Mouse (Mus musculus) midbrain, embryonic 11.5 days (tissue): ENCODE measurements at regions not wholly inside any gene's neighbourhood (a gene's known extent, or its start where the extent isn't known, plus 50 kb on each side); places are given as distances from the start of the nearest gene placed in this dataset.

Experiments
- ATAC-seq: fragments of 200-750 bp; cut with Nextera tagmentation; 2 replicates; pipeline ENCODE4 v1.8.0; 2017; ENCODE audit warnings: moderate TSS enrichment, moderate library complexity; ENCODE audit not compliant: low FRiP score
- DNase-seq: peaks from one replicate; pipeline ENCODE4 v3.0.0; 2015; ENCODE audit warnings: low spot score; ENCODE audit errors: missing footprints
- H3K27ac ChIP-seq: fragments of 300-500 bp; sonication (generic); 2 replicates; pipeline ENCODE4 v1.5.1; 2014; ENCODE audit warnings: low read depth, low read length
- H3K27me3 ChIP-seq: fragments of 300-500 bp; sonication (generic); 2 replicates; pipeline ENCODE4 v1.6.1; 2014; ENCODE audit warnings: mild to moderate bottlenecking, low read length, moderate library complexity, mixed read lengths; ENCODE audit not compliant: control insufficient read depth, insufficient read depth
- H3K36me3 ChIP-seq: fragments of 300-500 bp; sonication (generic); 2 replicates; pipeline ENCODE4 v1.6.1; 2014; ENCODE audit warnings: mild to moderate bottlenecking, low read length, moderate library complexity, mixed read lengths; ENCODE audit not compliant: control insufficient read depth, insufficient read depth
- H3K4me1 ChIP-seq: fragments of 300-500 bp; sonication (generic); 2 replicates; pipeline ENCODE4 v1.6.1; 2014; ENCODE audit warnings: low read length; ENCODE audit not compliant: control insufficient read depth, insufficient read depth
- H3K4me2 ChIP-seq: fragments of 300-500 bp; sonication (generic); 2 replicates; pipeline ENCODE4 v1.6.1; 2014; ENCODE audit warnings: mild to moderate bottlenecking, moderate library complexity
- H3K4me3 ChIP-seq: fragments of 300-500 bp; sonication (generic); 2 replicates; pipeline ENCODE4 v1.5.1; 2014; ENCODE audit warnings: low read depth, low read length
- H3K9ac ChIP-seq: fragments of 300-500 bp; sonication (generic); 2 replicates; pipeline ENCODE4 v1.6.1; 2014; ENCODE audit warnings: low read length
- H3K9me3 ChIP-seq: fragments of 300-500 bp; sonication (generic); 2 replicates; pipeline ENCODE4 v1.6.1; 2016; ENCODE audit warnings: low read length; ENCODE audit not compliant: control insufficient read depth
- WGBS: fragments of 180-500 bp; shearing (Covaris S2); extraction: QIAGEN DNeasy Blood & Tissue Kit; methylation state at CpG from one replicate; pipeline ENCODE4 v1.1.7; 2014; 5-methylcytosine and 5-hydroxymethylcytosine counted together

DNA sequence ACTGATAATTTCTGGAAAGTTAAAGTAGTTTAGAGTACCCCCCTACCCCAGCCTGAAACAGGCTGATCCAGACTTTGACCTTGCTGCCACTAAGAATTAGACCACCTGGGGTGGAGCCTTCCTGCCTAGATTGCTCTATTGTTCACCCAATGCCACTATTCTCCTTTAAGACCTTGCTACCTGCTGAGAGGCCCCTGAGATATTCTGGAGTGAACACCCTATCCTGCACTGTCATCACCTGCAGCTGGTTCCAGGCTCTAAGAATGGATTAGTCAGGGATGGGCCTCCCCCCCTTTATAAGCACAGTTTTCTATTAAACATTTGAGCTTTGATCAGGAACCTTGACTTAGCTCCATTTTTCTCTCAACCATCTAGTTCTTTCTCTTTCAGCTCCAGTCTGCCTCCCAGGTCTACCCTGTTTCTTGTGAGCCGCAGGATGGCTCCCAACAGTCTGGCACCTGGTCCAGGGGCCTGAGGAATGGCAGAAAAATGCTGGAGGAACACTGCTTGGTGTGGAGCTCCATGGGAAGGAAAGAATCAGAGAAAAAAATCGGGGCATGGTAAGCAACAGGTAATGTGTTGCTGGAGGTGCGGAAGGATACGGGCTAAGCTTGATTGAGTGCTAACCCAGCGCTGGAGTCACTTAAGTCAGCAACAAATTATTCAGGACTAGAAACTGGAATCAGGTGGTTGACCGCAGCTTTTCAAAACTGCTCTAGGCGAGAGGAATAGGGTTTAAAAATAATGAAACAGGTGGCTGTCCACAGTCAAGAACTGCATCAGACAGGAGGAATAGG, 1073.7 kb upstream of the Gje1 start:
- Histone ChIP-seq H3K36me3 (no peaks in the 10 kb centered on the region), H3K27ac (no peak overlapping the region), H3K4me1 (no peaks in the 10 kb centered on the region), H3K9ac (no peak overlapping the region), H3K27me3 (no peaks in the 10 kb centered on the region), H3K9me3 (no peaks in the 10 kb centered on the region), H3K4me2 (no peak overlapping the region), H3K4me3 (no peak overlapping the region)
- WGBS: 31% methylated on average over 7 of the region's 7 CpGs
- ATAC-seq (peak; percentile 50; the same call in 1 of the 2 replicates), DNase-seq (peak; percentile 79)

DNA sequence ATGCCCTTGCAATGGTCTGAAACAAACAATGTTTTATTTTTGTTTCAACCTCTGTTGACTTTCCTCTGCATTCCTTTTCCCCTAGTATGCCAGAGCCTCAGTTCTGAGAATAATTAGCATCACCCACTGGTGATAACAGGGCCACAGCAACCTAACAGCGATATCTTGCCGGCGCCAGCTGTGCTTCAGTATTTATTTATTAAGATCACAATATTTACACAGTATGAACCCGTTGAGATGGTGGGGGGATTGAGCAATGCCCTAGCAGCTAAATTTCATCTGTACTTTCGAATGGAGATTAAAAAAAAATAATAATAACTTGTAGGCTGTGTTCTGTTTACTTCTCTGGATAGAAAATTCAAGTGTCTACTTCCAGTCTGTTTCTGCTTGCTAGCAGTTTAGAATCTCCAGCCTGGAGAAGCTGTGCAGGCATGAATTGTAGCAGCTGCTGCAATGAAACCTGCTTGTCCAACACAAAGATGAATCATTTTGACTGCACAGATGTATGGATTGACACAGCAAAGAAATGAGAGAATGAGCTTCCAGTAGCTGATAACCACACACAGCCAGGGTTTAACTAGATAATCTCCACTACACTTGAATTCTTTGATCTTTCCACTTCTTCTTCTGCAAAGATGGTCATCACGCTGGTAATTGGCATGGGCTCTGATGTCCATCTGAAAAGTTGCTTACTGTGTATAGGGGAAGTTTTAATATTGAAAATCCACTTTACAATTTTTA, 1042.1 kb upstream of the Gje1 start:
- Histone ChIP-seq H3K4me3 (no peak overlapping the region), H3K36me3 (no peaks in the 10 kb centered on the region), H3K4me2 (no peak overlapping the region), H3K27ac (no peak overlapping the region), H3K4me1 (no peaks in the 10 kb centered on the region), H3K9ac (no peak overlapping the region), H3K9me3 (no peaks in the 10 kb centered on the region), H3K27me3 (no peaks in the 10 kb centered on the region)
- DNase-seq (no peak), ATAC-seq (peak; percentile 54; the same call in 1 of the 2 replicates)
- WGBS: 67% methylated on average over 6 of the region's 6 CpGs

DNA sequence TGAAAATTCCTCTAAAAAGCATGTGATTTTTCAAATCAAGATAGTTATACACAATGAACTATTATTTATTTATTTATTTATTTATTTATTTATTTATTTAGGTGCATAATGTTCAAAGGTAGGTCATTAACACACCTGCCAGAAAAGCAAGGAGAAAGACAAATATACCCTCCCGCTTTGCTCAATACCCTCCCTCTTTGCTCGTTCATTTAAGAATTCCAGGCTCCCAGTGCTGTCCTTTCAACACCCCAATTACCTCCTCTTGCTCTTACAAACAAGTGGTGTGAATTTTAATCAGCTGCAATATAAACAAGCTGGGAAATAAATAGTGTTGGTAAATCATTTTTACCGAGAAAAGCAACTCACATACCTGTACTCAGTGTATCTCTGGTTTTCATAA, 1041.6 kb upstream of the Gje1 start:
- no peak overlapping the region for H3K4me3 ChIP-seq
- H3K4me2 ChIP-seq: no peak overlapping the region
- WGBS: 60% methylated on average over 3 of the region's 3 CpGs
- no peaks in the 10 kb centered on the region for H3K27me3 ChIP-seq
- H3K27ac ChIP-seq: no peak overlapping the region
- no peak for DNase-seq
- H3K36me3 ChIP-seq: no peaks in the 10 kb centered on the region
- no peak for ATAC-seq
- H3K9ac ChIP-seq: no peak overlapping the region
- H3K9me3 ChIP-seq: no peaks in the 10 kb centered on the region
- no peaks in the 10 kb centered on the region for H3K4me1 ChIP-seq

DNA sequence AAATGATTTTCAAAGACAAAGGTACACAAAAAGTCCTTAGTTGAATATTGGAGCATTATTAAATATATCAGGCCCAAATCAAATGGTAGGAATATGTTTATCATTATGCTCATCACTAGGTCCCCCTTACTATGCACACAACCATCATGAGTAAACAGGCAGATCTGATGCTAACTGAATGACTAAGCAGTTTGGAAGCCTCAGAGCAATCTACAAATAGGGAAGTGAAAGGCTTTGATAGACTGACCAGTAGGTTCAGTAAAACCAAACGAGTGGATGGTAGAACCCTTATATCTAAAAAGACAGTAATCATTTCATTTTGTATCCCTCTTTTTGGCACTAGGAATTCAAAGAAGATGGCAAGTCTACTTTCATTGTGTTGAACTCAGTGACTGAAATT, 1039.5 kb upstream of the Gje1 start:
- H3K27ac ChIP-seq: no peak overlapping the region
- WGBS: 44% methylated on average over 1 of the region's 1 CpGs
- no peak overlapping the region for H3K4me2 ChIP-seq
- DNase-seq (no peak), ATAC-seq (no peak)
- no peaks in the 10 kb centered on the region for H3K36me3 ChIP-seq
- H3K4me3 ChIP-seq: no peak overlapping the region
- no peaks in the 10 kb centered on the region for H3K9me3 ChIP-seq
- no peaks in the 10 kb centered on the region for H3K27me3 ChIP-seq
- H3K9ac ChIP-seq: no peak overlapping the region
- H3K4me1 ChIP-seq: no peaks in the 10 kb centered on the region

DNA sequence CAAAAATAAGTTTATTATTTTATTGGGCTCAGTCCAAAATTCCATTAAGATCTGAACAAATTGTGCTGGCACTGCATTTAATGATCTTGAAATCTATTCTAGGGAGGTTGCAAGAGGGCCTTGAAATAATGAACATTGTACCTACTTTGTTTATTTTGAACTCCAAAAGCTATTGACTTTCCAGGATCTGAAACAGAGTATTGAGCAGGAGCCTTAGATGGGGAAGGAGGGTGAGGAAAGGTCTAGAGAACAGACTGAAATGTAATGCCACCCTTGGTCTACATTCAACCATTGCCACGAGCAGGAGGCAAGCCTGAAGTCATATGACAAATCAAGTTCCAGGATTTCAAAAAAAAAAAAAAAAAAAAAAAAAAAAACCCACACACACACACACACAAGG, 1028.9 kb upstream of the Gje1 start:
- H3K36me3 ChIP-seq: no peaks in the 10 kb centered on the region
- H3K4me1 ChIP-seq: no peaks in the 10 kb centered on the region
- no peaks in the 10 kb centered on the region for H3K9me3 ChIP-seq
- H3K4me3 ChIP-seq: no peak overlapping the region
- 76% methylated on average over 1 of the region's 1 CpGs for WGBS
- no peak overlapping the region for H3K9ac ChIP-seq
- H3K27ac ChIP-seq: no peak overlapping the region
- no peaks in the 10 kb centered on the region for H3K27me3 ChIP-seq
- DNase-seq (no peak), ATAC-seq (no peak)
- H3K4me2 ChIP-seq: no peak overlapping the region

DNA sequence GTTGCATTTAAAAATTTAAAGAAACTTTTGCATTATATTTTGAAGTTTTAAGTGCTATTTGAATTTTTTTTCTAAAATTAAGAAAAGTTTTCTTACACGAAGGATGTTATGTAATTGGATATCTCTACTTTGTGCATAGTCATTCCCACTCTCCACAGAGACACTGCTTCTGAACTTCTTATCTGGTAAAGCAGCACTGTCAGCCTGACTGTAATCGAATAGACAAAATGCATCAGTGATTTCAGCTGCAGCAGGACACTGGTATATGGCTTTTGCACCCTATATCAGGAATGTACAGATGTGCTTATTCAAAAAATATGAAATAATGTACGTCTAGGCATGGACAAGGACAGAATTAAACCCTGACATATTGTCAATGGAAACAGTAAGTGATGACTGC, 1020.6 kb upstream of the Gje1 start:
- Histone ChIP-seq H3K27ac (no peak overlapping the region), H3K4me3 (no peak overlapping the region), H3K36me3 (no peaks in the 10 kb centered on the region), H3K4me1 (no peaks in the 10 kb centered on the region), H3K9me3 (no peaks in the 10 kb centered on the region), H3K4me2 (no peak overlapping the region), H3K9ac (no peak overlapping the region), H3K27me3 (no peaks in the 10 kb centered on the region)
- ATAC-seq: no peak
- DNase-seq: no peak
- 87% methylated on average over 3 of the region's 3 CpGs for WGBS

DNA sequence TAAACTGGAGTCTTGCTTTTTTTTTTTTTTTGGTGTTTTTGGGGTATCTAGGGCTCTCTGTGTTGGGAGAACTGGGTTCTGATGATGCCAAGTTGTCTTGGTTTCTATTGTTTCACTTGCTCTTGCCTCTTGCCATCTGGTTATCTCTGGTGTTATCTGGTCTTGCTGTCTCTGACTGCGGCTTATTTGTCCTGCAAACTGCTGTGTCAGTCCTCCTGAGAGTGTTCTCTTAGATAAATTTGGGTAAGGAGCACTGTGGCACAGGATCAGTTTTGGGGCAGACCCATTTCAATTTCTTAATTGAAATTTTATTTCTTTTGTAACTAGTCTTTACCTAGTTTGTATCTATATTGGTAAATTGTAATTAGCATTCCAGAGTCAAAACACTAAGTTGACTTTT, 1013.3 kb upstream of the Gje1 start:
- H3K9me3 ChIP-seq: no peaks in the 10 kb centered on the region
- H3K4me2 ChIP-seq: no peak overlapping the region
- H3K27ac ChIP-seq: no peak overlapping the region
- DNase-seq: no peak
- H3K4me3 ChIP-seq: no peak overlapping the region
- WGBS: 87% methylated on average over 1 of the region's 1 CpGs
- ATAC-seq: no peak
- no peak overlapping the region for H3K9ac ChIP-seq
- no peaks in the 10 kb centered on the region for H3K36me3 ChIP-seq
- no peaks in the 10 kb centered on the region for H3K4me1 ChIP-seq
- H3K27me3 ChIP-seq: no peaks in the 10 kb centered on the region

DNA sequence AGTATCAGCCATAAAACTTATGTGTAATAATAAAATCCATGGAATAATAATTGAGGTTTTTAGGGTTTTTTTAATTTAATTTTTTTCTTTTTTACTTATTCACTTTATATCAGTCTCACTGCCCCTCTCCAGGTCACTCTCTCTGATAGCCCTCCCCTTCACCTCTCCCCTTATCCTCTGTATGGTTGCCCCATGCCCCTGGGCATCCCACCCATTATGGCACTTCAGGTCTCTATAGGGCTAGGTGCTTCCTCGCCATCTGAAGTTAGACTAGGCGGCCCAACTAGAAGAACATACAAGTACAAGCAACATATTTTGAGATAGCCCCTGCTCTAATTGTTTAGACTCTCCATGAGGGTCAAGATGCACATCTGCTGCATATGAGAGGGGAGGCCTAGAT, 979.9 kb upstream of the Gje1 start:
- WGBS: 92% methylated on average over 2 of the region's 2 CpGs
- DNase-seq: no peak
- Histone ChIP-seq H3K4me1 (no peaks in the 10 kb centered on the region), H3K27ac (no peak overlapping the region), H3K9ac (no peak overlapping the region), H3K27me3 (no peaks in the 10 kb centered on the region), H3K4me2 (no peak overlapping the region), H3K9me3 (no peaks in the 10 kb centered on the region), H3K36me3 (no peaks in the 10 kb centered on the region), H3K4me3 (no peak overlapping the region)
- ATAC-seq: no peak

DNA sequence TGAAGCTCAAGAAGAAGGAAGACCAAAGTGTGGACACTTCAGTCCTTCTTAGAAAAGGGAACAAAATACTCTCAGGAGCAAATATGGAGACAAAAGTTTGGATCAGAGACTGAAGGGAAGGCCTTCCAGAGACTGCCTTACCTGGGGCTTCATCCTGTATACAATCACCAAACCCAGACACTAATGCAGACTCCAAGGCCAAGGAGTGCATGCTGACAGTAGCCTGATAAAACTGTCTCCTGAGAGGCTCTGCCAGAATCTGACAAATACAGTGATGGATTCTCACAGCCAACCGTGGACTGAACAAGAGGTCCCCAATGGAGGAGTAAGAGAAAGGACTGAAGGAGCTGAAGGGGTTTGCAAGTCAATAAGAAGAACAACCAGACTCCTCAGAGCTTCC, 979.0 kb upstream of the Gje1 start:
- no peak overlapping the region for H3K4me3 ChIP-seq
- 100% methylated on average over 1 of the region's 1 CpGs for WGBS
- H3K4me1 ChIP-seq: no peaks in the 10 kb centered on the region
- ATAC-seq: no peak
- no peaks in the 10 kb centered on the region for H3K36me3 ChIP-seq
- no peak overlapping the region for H3K27ac ChIP-seq
- no peaks in the 10 kb centered on the region for H3K9me3 ChIP-seq
- H3K4me2 ChIP-seq: no peak overlapping the region
- H3K27me3 ChIP-seq: no peaks in the 10 kb centered on the region
- no peak overlapping the region for H3K9ac ChIP-seq
- no peak for DNase-seq
